Mouse (Mus musculus) stomach, embryonic 15.5 days (tissue): ENCODE data around the gene Hbb-bh1. TPM values are rescaled to one million over a fixed set of nuclear protein-coding genes. Genes with fewer than 3 reads are reported as not detected.
"Not testable (repeated sequence)": the region's sequence is repeated elsewhere in the genome, so short reads cannot be mapped to it uniquely, and the experiment has no call there.

Experiments
- ATAC-seq: fragments of 200-750 bp; cut with Nextera tagmentation; 2 replicates; pipeline ENCODE4 v1.8.0; 2017; ENCODE audit warnings: low read depth, moderate number of reproducible peaks, moderate TSS enrichment; ENCODE audit not compliant: insufficient read depth, low FRiP score
- H3K27ac ChIP-seq: fragments of 300-500 bp; sonication (generic); 2 replicates; pipeline ENCODE4 v1.5.1; 2015; ENCODE audit warnings: mild to moderate bottlenecking, inconsistent platforms
- H3K27me3 ChIP-seq: fragments of 300-500 bp; sonication (generic); replicated peaks from 2 replicates; pipeline ENCODE4 v1.6.1; 2015; ENCODE audit warnings: inconsistent platforms
- H3K36me3 ChIP-seq: fragments of 300-500 bp; sonication (generic); 2 replicates; pipeline ENCODE4 v1.6.1; 2015; ENCODE audit warnings: inconsistent platforms
- H3K4me1 ChIP-seq: fragments of 300-500 bp; sonication (generic); 2 replicates; pipeline ENCODE4 v1.6.1; 2015; ENCODE audit warnings: inconsistent platforms
- H3K4me2 ChIP-seq: fragments of 300-500 bp; sonication (generic); 2 replicates; pipeline ENCODE4 v1.6.1; 2015; ENCODE audit warnings: mild to moderate bottlenecking, inconsistent platforms
- H3K4me3 ChIP-seq: fragments of 300-500 bp; sonication (generic); replicated peaks from 2 replicates; pipeline ENCODE4 v1.5.1; 2015; ENCODE audit warnings: inconsistent platforms
- H3K9ac ChIP-seq: fragments of 300-500 bp; sonication (generic); 2 replicates; pipeline ENCODE4 v1.6.1; 2015; ENCODE audit warnings: inconsistent platforms
- H3K9me3 ChIP-seq: fragments of 300-500 bp; sonication (generic); 2 replicates; pipeline ENCODE4 v1.6.1; 2016; ENCODE audit warnings: inconsistent platforms
- WGBS: fragments of 180-500 bp; shearing (Covaris S2); methylation state at CpG from one replicate; pipeline ENCODE4 v1.1.7; 2015; 5-methylcytosine and 5-hydroxymethylcytosine counted together
- polyA plus RNA-seq: library from polyadenylated mRNA; unstranded; fragments of >200 nt; fragmentation: Nextera tagmentation; extraction: Ambion mirVana; gene quantifications from 2 replicates; pipeline ENCODE4 v1.2.1, GENCODE M21; 2015

Hbb-bh1 gene
- polyA plus RNA-seq, 1 experiment from 2014 or later = 5.1 TPM

- Histone ChIP-seq H3K27ac (no peak overlapping the region), H3K9me3 (no peaks in the 10 kb centered on the region), H3K9ac (no peak overlapping the region), H3K36me3 (no peaks in the 10 kb centered on the region), H3K4me2 (no peak overlapping the region), H3K4me1 (no peaks in the 10 kb centered on the region), H3K4me3 (no peak overlapping the region), H3K27me3 (no peaks in the 10 kb centered on the region)
- ATAC-seq = peak; percentile 41; the same call in 1 of the 2 replicates
- WGBS = 73% methylated on average over 1 of the region's 1 CpGs
Observed at GRCm38 (mm10) chr7:103811223-103811845, 31.6 kb downstream of the Hbb-bh1 start.

- WGBS = 72% methylated on average over 3 of the region's 3 CpGs
- Histone ChIP-seq H3K27me3 (no peaks in the 10 kb centered on the region), H3K4me2 (no peak overlapping the region), H3K4me3 (no peak overlapping the region), H3K36me3 (no peaks in the 10 kb centered on the region), H3K4me1 (no peaks in the 10 kb centered on the region), H3K27ac (no peak overlapping the region), H3K9me3 (no peaks in the 10 kb centered on the region), H3K9ac (no peak overlapping the region)
- ATAC-seq = no peak
Observed at GRCm38 (mm10) chr7:103810746-103811145, 32.2 kb downstream of the Hbb-bh1 start.

GRCm38 (mm10) chr7:103810296-103810695, 32.7 kb downstream of the Hbb-bh1 start:
- H3K4me2 ChIP-seq = no peak overlapping the region
- no peaks in the 10 kb centered on the region for H3K9me3 ChIP-seq
- no peak overlapping the region for H3K4me3 ChIP-seq
- no peak overlapping the region for H3K27ac ChIP-seq
- H3K27me3 ChIP-seq = no peaks in the 10 kb centered on the region
- ATAC-seq = no peak
- no peaks in the 10 kb centered on the region for H3K36me3 ChIP-seq
- 77% methylated on average over 1 of the region's 1 CpGs for WGBS
- H3K9ac ChIP-seq = no peak overlapping the region
- no peaks in the 10 kb centered on the region for H3K4me1 ChIP-seq

GRCm38 (mm10) chr7:103809801-103810155, 33.2 kb downstream of the Hbb-bh1 start:
- H3K27ac ChIP-seq = no peak overlapping the region
- H3K4me2 ChIP-seq = no peak overlapping the region
- H3K36me3 ChIP-seq = no peaks in the 10 kb centered on the region
- H3K27me3 ChIP-seq = no peaks in the 10 kb centered on the region
- WGBS = 52% methylated on average over 1 of the region's 1 CpGs
- no peak overlapping the region for H3K9ac ChIP-seq
- no peak overlapping the region for H3K4me3 ChIP-seq
- no peaks in the 10 kb centered on the region for H3K4me1 ChIP-seq
- H3K9me3 ChIP-seq = no peaks in the 10 kb centered on the region
- no peak for ATAC-seq

GRCm38 (mm10) chr7:103808971-103809800, 33.8 kb downstream of the Hbb-bh1 start:
- H3K27ac ChIP-seq = no peak overlapping the region
- no peaks in the 10 kb centered on the region for H3K9me3 ChIP-seq
- H3K4me2 ChIP-seq = no peak overlapping the region
- no peaks in the 10 kb centered on the region for H3K4me1 ChIP-seq
- no peak overlapping the region for H3K9ac ChIP-seq
- H3K36me3 ChIP-seq = no peaks in the 10 kb centered on the region
- 44% methylated on average over 5 of the region's 5 CpGs for WGBS
- no peaks in the 10 kb centered on the region for H3K27me3 ChIP-seq
- no peak for ATAC-seq
- H3K4me3 ChIP-seq = no peak overlapping the region

- not testable (repeated sequence) for H3K27me3 ChIP-seq, H3K9ac ChIP-seq, H3K4me3 ChIP-seq, H3K4me1 ChIP-seq, H3K36me3 ChIP-seq, H3K9me3 ChIP-seq, H3K4me2 ChIP-seq, ATAC-seq, H3K27ac ChIP-seq
- WGBS = 64% methylated on average over 2 of the region's 2 CpGs
Observed at GRCm38 (mm10) chr7:103808120-103808519, 34.8 kb downstream of the Hbb-bh1 start.

- H3K4me1 ChIP-seq = no peaks in the 10 kb centered on the region
- no peak overlapping the region for H3K27ac ChIP-seq
- WGBS = 58% methylated on average over 1 of the region's 1 CpGs
- no peaks in the 10 kb centered on the region for H3K36me3 ChIP-seq
- no peak for ATAC-seq
- no peak overlapping the region for H3K9ac ChIP-seq
- H3K4me3 ChIP-seq = no peak overlapping the region
- no peaks in the 10 kb centered on the region for H3K27me3 ChIP-seq
- H3K4me2 ChIP-seq = no peak overlapping the region
- H3K9me3 ChIP-seq = no peaks in the 10 kb centered on the region
Observed at GRCm38 (mm10) chr7:103806856-103807255, 36.1 kb downstream of the Hbb-bh1 start.

- Histone ChIP-seq H3K27me3 (no peaks in the 10 kb centered on the region), H3K4me1 (no peaks in the 10 kb centered on the region), H3K36me3 (no peaks in the 10 kb centered on the region), H3K4me3 (no peak overlapping the region), H3K9me3 (no peaks in the 10 kb centered on the region), H3K9ac (no peak overlapping the region), H3K27ac (no peak overlapping the region), H3K4me2 (no peak overlapping the region)
- ATAC-seq = no peak
- 16% methylated on average over 4 of the region's 4 CpGs for WGBS
Observed at GRCm38 (mm10) chr7:103792669-103793388, 50.1 kb downstream of the Hbb-bh1 start.

GRCm38 (mm10) chr7:103791721-103792120, 51.2 kb downstream of the Hbb-bh1 start, which contains the start of gene Olfr67:
Gene Olfr67, minus strand, starts transcription at chr7:103791821.
- no peak within 1 kb of the TSS for H3K4me3 ChIP-seq
- H3K36me3 ChIP-seq = no peaks in the 10 kb centered on the region
- no peaks in the 10 kb centered on the region for H3K9me3 ChIP-seq
- no peak within 1 kb of the TSS for H3K27ac ChIP-seq
- WGBS = 70% methylated on average over 3 of the region's 3 CpGs
- H3K4me2 ChIP-seq = no peak within 1 kb of the TSS
- ATAC-seq = no peak
- no peaks in the 10 kb centered on the region for H3K4me1 ChIP-seq
- H3K9ac ChIP-seq = no peak within 1 kb of the TSS
- H3K27me3 ChIP-seq = no peaks in the 10 kb centered on the region

Other genes with a start within 250 kb of the Hbb-bh1 start
- gene Olfr619, start 242.6 kb downstream of the Hbb-bh1 start, polyA plus RNA-seq = not detected in 2 replicates
- gene Olfr620, start 230.6 kb downstream of the Hbb-bh1 start, polyA plus RNA-seq = not detected in 2 replicates
- gene Olfr622, start 200.5 kb downstream of the Hbb-bh1 start, polyA plus RNA-seq = not detected in 2 replicates
- gene Olfr623, start 179.5 kb downstream of the Hbb-bh1 start, polyA plus RNA-seq = not detected in 2 replicates
- 0.03 and 0.04 TPM in 2 replicates for gene Olfr624, start 172.0 kb downstream of the Hbb-bh1 start, polyA plus RNA-seq
- not detected in 2 replicates for gene Olfr625-ps1, start 160.4 kb downstream of the Hbb-bh1 start, polyA plus RNA-seq
- not detected in 2 replicates for gene Olfr243, start 128.5 kb downstream of the Hbb-bh1 start, polyA plus RNA-seq
- gene Olfr628, start 112.8 kb downstream of the Hbb-bh1 start, polyA plus RNA-seq = not detected in 2 replicates
- not detected in 2 replicates for gene Olfr629, start 98.2 kb downstream of the Hbb-bh1 start, polyA plus RNA-seq
- not detected in 2 replicates for gene Olfr630, start 85.8 kb downstream of the Hbb-bh1 start, polyA plus RNA-seq
- gene Olfr69, start 71.6 kb downstream of the Hbb-bh1 start, polyA plus RNA-seq = not detected in 2 replicates
- gene Olfr68, start 63.5 kb downstream of the Hbb-bh1 start, polyA plus RNA-seq = not detected in 2 replicates
- gene Olfr67, start 51.3 kb downstream of the Hbb-bh1 start, polyA plus RNA-seq = not detected in 2 replicates
- gene Hbb-bt, start 29.2 kb downstream of the Hbb-bh1 start, polyA plus RNA-seq = 3,099 and 5,430 TPM in 2 replicates
- 8,336 and 14,080 TPM in 2 replicates for gene Hbb-bs, start 15.1 kb downstream of the Hbb-bh1 start, polyA plus RNA-seq
- gene Hbb-bh2, start 2.6 kb downstream of the Hbb-bh1 start, polyA plus RNA-seq = not detected in 2 replicates
- gene Hbb-y, start 10.1 kb upstream of the Hbb-bh1 start, polyA plus RNA-seq = 247 and 357 TPM in 2 replicates
- not detected in 2 replicates for gene Olfr66, start 43.1 kb upstream of the Hbb-bh1 start, polyA plus RNA-seq
- not detected in 2 replicates for gene Olfr64, start 51.3 kb upstream of the Hbb-bh1 start, polyA plus RNA-seq
- gene Olfr65, start 60.3 kb upstream of the Hbb-bh1 start, polyA plus RNA-seq = not detected in 2 replicates
- not detected in 2 replicates for gene Olfr631, start 85.7 kb upstream of the Hbb-bh1 start, polyA plus RNA-seq
- not detected in 2 replicates for gene Olfr632, start 91.2 kb upstream of the Hbb-bh1 start, polyA plus RNA-seq
- gene Olfr633, start 101.3 kb upstream of the Hbb-bh1 start, polyA plus RNA-seq = not detected in 2 replicates
- gene Olfr635, start 128.0 kb upstream of the Hbb-bh1 start, polyA plus RNA-seq = not detected in 2 replicates
- gene Olfr638, start 155.6 kb upstream of the Hbb-bh1 start, polyA plus RNA-seq = not detected in 2 replicates
- not detected in 2 replicates for gene Olfr639, start 174.1 kb upstream of the Hbb-bh1 start, polyA plus RNA-seq
- not detected in 2 replicates for gene Olfr640, start 182.4 kb upstream of the Hbb-bh1 start, polyA plus RNA-seq
- not detected in 2 replicates for gene Olfr641, start 192.3 kb upstream of the Hbb-bh1 start, polyA plus RNA-seq
- gene Olfr642, start 209.5 kb upstream of the Hbb-bh1 start, polyA plus RNA-seq = not detected in 2 replicates
- gene 4930516K23Rik, start 218.3 kb upstream of the Hbb-bh1 start, polyA plus RNA-seq = not detected in 2 replicates
- not detected in 2 replicates for gene Olfr644, start 228.7 kb upstream of the Hbb-bh1 start, polyA plus RNA-seq
- gene Olfr645, start 242.3 kb upstream of the Hbb-bh1 start, polyA plus RNA-seq = not detected in 2 replicates